In genomic region chr5:131024506-131024905, GRCm38 (mm10) we compare ENCODE assay signal across 14 mouse cellular contexts.
A peak's percentile ranks its signal among the peaks of the same experiment; 100 is the strongest.
DNase-seq lines count a peak whose midpoint lies in the region; ATAC-seq lines count a peak whose summit lies in the region.
"Had no signal": no experiment of that assay in that cellular context is flagged by ENCODE, and none has a peak within 500 bp of the region (broad histone marks: within the 10 kb centered on the region; RNA-seq: fewer than 3 reads in every experiment).

No protein-coding gene starts in this region.

- intact Hi-C loops in gastrocnemius, postnatal 14 days (cut with DNase I; ENCODE audit: low total_unique reads), result no loop called here

- DNase-seq in frontal cortex, adult 2 months (ENCODE audit: extremely low spot score in 1 of 2, low spot score in 1 of 2), result no peak
- DNase-seq in layer of hippocampus, adult 18-20 months (ENCODE audit: low spot score in 2 of 2), result peak; percentile 55 to 75
- no peak for DNase-seq in layer of hippocampus, postnatal 25 days (ENCODE audit: extremely low spot score in 1 of 2, low spot score in 1 of 2)
- DNase-seq in gastrocnemius, postnatal 14 days, result peak; percentile 48
- peak; percentile 49 to 54 for DNase-seq in layer of hippocampus, adult 8-10 months (ENCODE audit: low spot score in 2 of 2)
- no peak for DNase-seq in yolk sac, embryonic 10.5 days (ENCODE audit: low spot score)
- no peak for DNase-seq in thymus, adult 18-20 months
- DNase-seq: adrenal gland, postnatal 36 days; cerebellum, postnatal 10 days; liver, embryonic 13.5 days; lung, postnatal 10 days; thymus, postnatal 14 days had no signal

- peak; percentile 82; the same call in 1 of the 2 replicates for ATAC-seq in frontal cortex, adult (ENCODE audit: low TSS enrichment)
- ATAC-seq: Patski had no signal

Comparison
In these comparisons a context has a peak if more than half of its experiments do, and no peak if none do; other contexts are left out.
1. DNase-seq: peak in layer of hippocampus, adult 18-20 months (2 of 2), gastrocnemius, postnatal 14 days (single experiment) and layer of hippocampus, adult 8-10 months (2 of 2); none in frontal cortex, adult 2 months (0 of 2), layer of hippocampus, postnatal 25 days (0 of 2), yolk sac, embryonic 10.5 days (single experiment) and thymus, adult 18-20 months (0 of 2).